Mouse (Mus musculus): ENCODE results near the gene Pth1r. TPM values are rescaled to one million over a fixed set of nuclear protein-coding genes. Genes with fewer than 3 reads are reported as not detected.

Gene Pth1r
- polyA plus RNA-seq, 1 experiment = 11.0 TPM

DNA sequence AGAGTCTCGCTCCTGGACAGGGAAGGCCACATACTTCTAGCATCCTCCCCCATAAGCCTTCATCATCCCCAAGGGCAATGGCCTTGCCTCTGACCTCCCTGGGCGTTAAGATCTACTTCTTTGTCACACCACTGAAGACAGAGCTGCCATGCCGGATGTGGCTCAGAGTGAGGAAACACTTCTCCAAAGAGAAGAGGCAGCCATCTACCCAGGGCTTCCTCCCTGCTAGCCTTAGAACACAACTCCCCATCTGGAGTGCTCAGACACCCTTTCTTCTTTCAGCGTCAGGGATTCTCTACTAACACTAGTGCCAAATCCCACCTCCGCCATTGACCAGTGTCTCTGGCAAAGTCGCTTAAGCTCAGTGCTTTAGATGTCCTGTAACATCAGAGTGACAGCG lies 12.8 kb downstream of the Pth1r start:
- Histone ChIP-seq H3K36me3 (ENCODE audit: control insufficient read depth, insufficient read depth, low read length) (no peaks in the 10 kb centered on the region), H3K4me1 (ENCODE audit: control insufficient read depth, insufficient read depth, insufficient read length) (peaks cover 4% of the 10 kb centered on the region; the same call in 1 of the 2 replicates), H3K27me3 (ENCODE audit: control insufficient read depth, insufficient read depth, low read length) (no peaks in the 10 kb centered on the region), H3K27ac (ENCODE audit: insufficient read depth, low read length) (no peak overlapping the region), H3K4me3 (ENCODE audit: extremely low read depth, insufficient read depth, insufficient read length) (no peak overlapping the region)
- no peak for TF ChIP-seq CTCF (IDR thresholded peaks at IDR 0.05; ENCODE audit: extremely low read depth, insufficient read depth, insufficient read length, insufficient replicate concordance)
- TF ChIP-seq POLR2A (IDR thresholded peaks at IDR 0.05; ENCODE audit: low read depth, low read length) = no peak
- 73% methylated on average over 7 of the region's 7 CpGs for WGBS
- no peak for DNase-seq (ENCODE audit: low read depth in 1 of 2, low spot score in 2 of 2)

- no peaks in the 10 kb centered on the region for H3K36me3 ChIP-seq (ENCODE audit: control insufficient read depth, insufficient read depth, low read length)
- DNase-seq (ENCODE audit: low read depth in 1 of 2, low spot score in 2 of 2) = no peak
Observed at GRCm38 (mm10) chr9:110733102-110733501, 13.8 kb downstream of the Pth1r start.

DNA sequence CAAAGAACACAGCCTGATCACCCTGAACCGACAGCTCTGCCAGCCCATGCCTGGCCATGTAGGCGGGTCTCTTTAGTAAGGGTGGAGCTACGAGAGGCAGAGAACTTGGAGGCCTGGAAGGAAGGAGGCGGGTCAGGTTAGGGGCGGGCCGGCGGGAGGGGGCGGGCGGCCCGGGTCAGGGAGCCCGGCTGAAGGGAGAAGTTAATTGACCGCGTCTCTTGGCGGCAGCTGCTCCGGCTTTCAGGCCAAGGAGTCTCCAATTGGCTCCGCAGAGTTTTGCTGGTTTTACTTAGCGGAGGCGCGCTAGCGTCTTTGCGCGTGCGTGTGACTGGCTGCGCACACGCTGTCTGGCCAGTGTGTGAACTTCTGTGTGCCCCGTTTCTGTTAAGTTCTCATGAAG lies 14.3 kb downstream of the Pth1r start:
- peak in 1 of 2 experiments; percentile 31 for DNase-seq (ENCODE audit: low read depth in 1 of 2, low spot score in 2 of 2)
- H3K27me3 ChIP-seq (ENCODE audit: control insufficient read depth, insufficient read depth, low read length) = no peaks in the 10 kb centered on the region
- H3K4me1 ChIP-seq (ENCODE audit: control insufficient read depth, insufficient read depth, insufficient read length) = peaks cover 4% of the 10 kb centered on the region; the same call in 1 of the 2 replicates
- peak overlapping the region; percentile 7; the same call in 1 of the 2 replicates for H3K27ac ChIP-seq (ENCODE audit: insufficient read depth, low read length)
- TF ChIP-seq CTCF (IDR thresholded peaks at IDR 0.05; ENCODE audit: extremely low read depth, insufficient read depth, insufficient read length, insufficient replicate concordance) (no peak), POLR2A (IDR thresholded peaks at IDR 0.05; ENCODE audit: low read depth, low read length) (no peak)
- WGBS = under 1% methylated on average over 25 of the region's 26 CpGs
- H3K4me3 ChIP-seq (ENCODE audit: extremely low read depth, insufficient read depth, insufficient read length) = peak overlapping the region; percentile 56; the same call in 1 of the 2 replicates
- H3K36me3 ChIP-seq (ENCODE audit: control insufficient read depth, insufficient read depth, low read length) = no peaks in the 10 kb centered on the region

More at GRCm38 (mm10) chr9:110733102-110733501, 13.8 kb downstream of the Pth1r start:
- 19% methylated on average over 8 of the region's 8 CpGs for WGBS
- Histone ChIP-seq H3K27ac (ENCODE audit: insufficient read depth, low read length) (peak overlapping the region; percentile 7; the same call in 1 of the 2 replicates), H3K4me1 (ENCODE audit: control insufficient read depth, insufficient read depth, insufficient read length) (peaks cover 4% of the 10 kb centered on the region; the same call in 1 of the 2 replicates), H3K4me3 (ENCODE audit: extremely low read depth, insufficient read depth, insufficient read length) (peak overlapping the region; percentile 56; the same call in 1 of the 2 replicates), H3K27me3 (ENCODE audit: control insufficient read depth, insufficient read depth, low read length) (no peaks in the 10 kb centered on the region)
- TF ChIP-seq CTCF (IDR thresholded peaks at IDR 0.05; ENCODE audit: extremely low read depth, insufficient read depth, insufficient read length, insufficient replicate concordance) (no peak), POLR2A (IDR thresholded peaks at IDR 0.05; ENCODE audit: low read depth, low read length) (no peak)

DNA sequence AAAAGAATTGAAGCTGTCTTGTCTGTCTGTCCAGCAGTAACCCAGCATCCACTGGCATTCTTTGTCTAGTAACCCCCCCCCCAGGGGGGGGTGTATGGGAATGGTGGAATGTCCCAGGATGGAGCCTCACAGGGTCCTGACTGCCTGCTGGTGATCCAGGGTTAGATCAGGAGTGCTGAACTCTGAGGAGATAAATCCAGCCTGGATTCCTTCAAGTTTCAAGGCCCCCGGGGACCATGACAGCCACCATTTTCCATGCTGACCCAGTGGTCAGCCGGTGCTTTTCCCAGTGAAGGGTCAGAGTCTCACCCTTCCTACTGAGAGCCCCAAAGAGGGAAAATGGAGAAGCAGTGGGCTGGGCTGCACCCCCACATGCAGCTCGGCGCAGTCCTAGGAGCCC lies 15.1 kb downstream of the Pth1r start:
- no peak overlapping the region for H3K4me3 ChIP-seq (ENCODE audit: extremely low read depth, insufficient read depth, insufficient read length)
- TF ChIP-seq CTCF (IDR thresholded peaks at IDR 0.05; ENCODE audit: extremely low read depth, insufficient read depth, insufficient read length, insufficient replicate concordance) (no peak), POLR2A (IDR thresholded peaks at IDR 0.05; ENCODE audit: low read depth, low read length) (no peak)
- 85% methylated on average over 4 of the region's 4 CpGs for WGBS
- no peak overlapping the region for H3K27ac ChIP-seq (ENCODE audit: insufficient read depth, low read length)
- DNase-seq (ENCODE audit: low read depth in 1 of 2, low spot score in 2 of 2) = no peak
- H3K36me3 ChIP-seq (ENCODE audit: control insufficient read depth, insufficient read depth, low read length) = no peaks in the 10 kb centered on the region
- H3K27me3 ChIP-seq (ENCODE audit: control insufficient read depth, insufficient read depth, low read length) = no peaks in the 10 kb centered on the region
- H3K4me1 ChIP-seq (ENCODE audit: control insufficient read depth, insufficient read depth, insufficient read length) = peaks cover 6% of the 10 kb centered on the region

DNA sequence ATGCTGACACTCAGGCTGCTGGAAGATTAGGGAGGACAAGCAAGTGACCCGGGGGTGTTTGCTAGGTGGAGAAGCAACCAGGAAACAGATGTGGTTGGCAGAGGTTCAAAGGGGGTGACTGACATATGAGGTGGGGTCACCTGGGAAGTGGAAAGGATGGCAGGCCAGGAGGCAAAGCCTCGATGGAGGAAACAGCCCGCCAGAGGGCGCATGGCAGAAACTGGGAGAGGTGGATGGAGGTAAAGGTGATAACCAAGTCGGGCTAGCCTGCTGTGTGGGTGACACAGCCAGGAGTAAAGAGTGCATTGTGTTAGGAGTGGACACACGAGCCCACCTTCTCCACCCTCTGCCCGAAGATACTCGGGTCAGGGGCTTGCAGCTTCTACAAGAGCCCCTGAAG lies 17.1 kb downstream of the Pth1r start:
- peak in 1 of 2 experiments; percentile 42 for DNase-seq (ENCODE audit: low read depth in 1 of 2, low spot score in 2 of 2)
- TF ChIP-seq POLR2A (IDR thresholded peaks at IDR 0.05; ENCODE audit: low read depth, low read length) (no peak), CTCF (IDR thresholded peaks at IDR 0.05; ENCODE audit: extremely low read depth, insufficient read depth, insufficient read length, insufficient replicate concordance) (peak; percentile 46; the same call in 1 of the 2 replicates)
- peaks cover 8% of the 10 kb centered on the region for H3K4me1 ChIP-seq (ENCODE audit: control insufficient read depth, insufficient read depth, insufficient read length)
- no peaks in the 10 kb centered on the region for H3K36me3 ChIP-seq (ENCODE audit: control insufficient read depth, insufficient read depth, low read length)
- no peak overlapping the region for H3K27ac ChIP-seq (ENCODE audit: insufficient read depth, low read length)
- H3K27me3 ChIP-seq (ENCODE audit: control insufficient read depth, insufficient read depth, low read length) = no peaks in the 10 kb centered on the region; the same call in 1 of the 2 replicates
- WGBS = 22% methylated on average over 8 of the region's 8 CpGs
- no peak overlapping the region for H3K4me3 ChIP-seq (ENCODE audit: extremely low read depth, insufficient read depth, insufficient read length)

DNA sequence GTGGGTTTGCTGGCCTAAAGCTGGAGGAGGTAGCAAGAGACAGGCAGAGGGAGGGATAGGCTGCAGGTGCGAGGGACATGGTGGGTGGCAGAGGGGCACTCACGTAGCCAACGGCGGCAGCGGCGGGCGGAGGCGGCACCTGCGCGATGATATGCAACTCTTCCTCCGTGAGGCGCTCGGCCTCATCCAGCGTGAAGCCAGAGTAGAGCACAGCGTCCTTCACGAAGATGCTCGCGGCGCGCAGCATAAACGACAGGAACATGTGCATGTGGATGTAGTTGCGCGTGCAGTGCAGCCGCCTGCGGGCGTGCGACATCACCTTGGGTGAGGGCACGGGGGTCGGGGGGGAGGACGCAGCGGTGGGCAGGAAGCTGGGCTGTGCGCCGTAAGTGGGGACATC lies 20.1 kb downstream of the Pth1r start:
- no peak overlapping the region for H3K27ac ChIP-seq (ENCODE audit: insufficient read depth, low read length)
- 14% methylated on average over 33 of the region's 33 CpGs for WGBS
- H3K4me1 ChIP-seq (ENCODE audit: control insufficient read depth, insufficient read depth, insufficient read length) = peaks cover 5% of the 10 kb centered on the region
- H3K4me3 ChIP-seq (ENCODE audit: extremely low read depth, insufficient read depth, insufficient read length) = no peak overlapping the region; the same call in 1 of the 2 replicates
- no peaks in the 10 kb centered on the region for H3K36me3 ChIP-seq (ENCODE audit: control insufficient read depth, insufficient read depth, low read length)
- no peaks in the 10 kb centered on the region; the same call in 1 of the 2 replicates for H3K27me3 ChIP-seq (ENCODE audit: control insufficient read depth, insufficient read depth, low read length)
- DNase-seq (ENCODE audit: low read depth in 1 of 2, low spot score in 2 of 2) = no peak
- TF ChIP-seq POLR2A (IDR thresholded peaks at IDR 0.05; ENCODE audit: low read depth, low read length) = no peak
- no peak for TF ChIP-seq CTCF (IDR thresholded peaks at IDR 0.05; ENCODE audit: extremely low read depth, insufficient read depth, insufficient read length, insufficient replicate concordance)

DNA sequence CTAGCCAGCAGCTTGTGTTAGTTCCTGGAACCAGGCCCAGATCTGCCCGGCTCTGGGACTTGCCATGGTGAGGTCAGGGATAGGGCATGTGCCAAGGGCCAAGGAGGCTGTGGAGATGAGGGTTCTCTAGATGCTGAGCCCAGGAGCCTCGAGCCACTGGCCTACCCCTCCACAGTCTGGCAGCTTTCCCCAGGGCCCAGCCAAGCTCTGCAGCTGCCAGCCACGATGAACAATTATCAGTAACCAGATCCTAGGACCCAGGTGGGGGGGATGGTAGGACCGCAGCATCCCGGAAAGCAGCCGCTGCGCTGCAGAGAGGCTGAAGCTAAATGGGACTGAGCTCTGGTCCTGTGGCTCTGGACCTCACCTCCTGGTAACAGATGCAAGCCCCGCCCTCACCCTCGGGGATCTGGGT lies 21.2 kb downstream of the Pth1r start:
- no peaks in the 10 kb centered on the region; the same call in 1 of the 2 replicates for H3K27me3 ChIP-seq (ENCODE audit: control insufficient read depth, insufficient read depth, low read length)
- TF ChIP-seq POLR2A (IDR thresholded peaks at IDR 0.05; ENCODE audit: low read depth, low read length) (no peak), CTCF (IDR thresholded peaks at IDR 0.05; ENCODE audit: extremely low read depth, insufficient read depth, insufficient read length, insufficient replicate concordance) (no peak)
- H3K4me1 ChIP-seq (ENCODE audit: control insufficient read depth, insufficient read depth, insufficient read length) = peaks cover 5% of the 10 kb centered on the region
- no peak overlapping the region for H3K4me3 ChIP-seq (ENCODE audit: extremely low read depth, insufficient read depth, insufficient read length)
- DNase-seq (ENCODE audit: low read depth in 1 of 2, low spot score in 2 of 2) = no peak
- no peaks in the 10 kb centered on the region for H3K36me3 ChIP-seq (ENCODE audit: control insufficient read depth, insufficient read depth, low read length)
- no peak overlapping the region for H3K27ac ChIP-seq (ENCODE audit: insufficient read depth, low read length)
- 77% methylated on average over 9 of the region's 9 CpGs for WGBS

Measured in spleen, adult 2 months (tissue).